Mouse (Mus musculus) liver, postnatal 0 days (tissue): Measurements from ENCODE around the gene Dnph1. TPM values are rescaled to one million over a fixed set of nuclear protein-coding genes. Genes with fewer than 3 reads are reported as not detected.

Source experiments
- ATAC-seq: fragments of 200-750 bp; cut with Nextera tagmentation; 2 replicates; pipeline ENCODE4 v1.8.0; 2017; ENCODE audit warnings: mild to moderate bottlenecking, moderate library complexity
- DNase-seq: peaks from one replicate; pipeline ENCODE4 v3.0.0-alpha.2; 2016
- H3K27ac ChIP-seq: fragments of 300-500 bp; sonication (generic); 2 replicates; pipeline ENCODE4 v1.5.1; 2014; ENCODE audit warnings: antibody characterized with exemption, moderate library complexity, mild to moderate bottlenecking, low read depth
- H3K27me3 ChIP-seq: fragments of 300-500 bp; sonication (generic); 2 replicates; pipeline ENCODE4 v1.6.1; 2014; ENCODE audit warnings: low read length, control low read depth, mixed read lengths; ENCODE audit not compliant: insufficient read depth
- H3K36me3 ChIP-seq: fragments of 300-500 bp; sonication (generic); replicated peaks from 2 replicates; pipeline ENCODE4 v1.6.1; 2014; ENCODE audit warnings: mild to moderate bottlenecking, control low read depth, low read length, moderate library complexity, mixed read lengths; ENCODE audit not compliant: insufficient read depth
- H3K4me1 ChIP-seq: fragments of 300-500 bp; sonication (generic); 2 replicates; pipeline ENCODE4 v1.6.1; 2014; ENCODE audit warnings: antibody characterized with exemption, mild to moderate bottlenecking, control low read depth; ENCODE audit not compliant: insufficient read depth
- H3K4me2 ChIP-seq: fragments of 300-500 bp; sonication (generic); 2 replicates; pipeline ENCODE4 v1.6.1; 2014; ENCODE audit warnings: low read depth, mild to moderate bottlenecking, low read length, moderate library complexity, mixed read lengths
- H3K4me3 ChIP-seq: fragments of 300-500 bp; sonication (generic); 2 replicates; pipeline ENCODE4 v1.5.1; 2014; ENCODE audit warnings: low read depth, low read length
- H3K9ac ChIP-seq: fragments of 300-500 bp; sonication (generic); replicated peaks from 2 replicates; pipeline ENCODE4 v1.6.1; 2014; ENCODE audit warnings: mild to moderate bottlenecking, moderate library complexity
- H3K9me3 ChIP-seq: fragments of 300-500 bp; sonication (generic); 2 replicates; pipeline ENCODE4 v1.6.1; 2016; ENCODE audit warnings: mild to moderate bottlenecking, control low read depth, low read length, mixed read lengths
- CTCF ChIP-seq: sonication (generic); IDR thresholded peaks from 2 replicates; pipeline ENCODE4 v1.5.1; 2016; ENCODE audit warnings: antibody characterized with exemption, low read depth
- EP300 ChIP-seq: IDR thresholded peaks from 2 replicates; pipeline ENCODE4 v1.6.1; 2016; ENCODE audit warnings: antibody characterized with exemption, low read depth, mild to moderate bottlenecking
- WGBS: fragments of 180-500 bp; shearing (Covaris S2); extraction: QIAGEN DNeasy Blood & Tissue Kit; methylation state at CpG from one replicate; pipeline ENCODE4 v1.1.7; 2014; ENCODE audit not compliant: insufficient replicate concordance; 5-methylcytosine and 5-hydroxymethylcytosine counted together
- polyA plus RNA-seq: library from polyadenylated mRNA; unstranded; fragments of >200 nt; fragmentation: Nextera tagmentation; extraction: Ambion mirVana; gene quantifications from 2 replicates; pipeline ENCODE4 v1.2.1, GENCODE M21; 2015

Gene Dnph1
- polyA plus RNA-seq, 1 experiment from 2014 or later: 8.6 TPM

DNA sequence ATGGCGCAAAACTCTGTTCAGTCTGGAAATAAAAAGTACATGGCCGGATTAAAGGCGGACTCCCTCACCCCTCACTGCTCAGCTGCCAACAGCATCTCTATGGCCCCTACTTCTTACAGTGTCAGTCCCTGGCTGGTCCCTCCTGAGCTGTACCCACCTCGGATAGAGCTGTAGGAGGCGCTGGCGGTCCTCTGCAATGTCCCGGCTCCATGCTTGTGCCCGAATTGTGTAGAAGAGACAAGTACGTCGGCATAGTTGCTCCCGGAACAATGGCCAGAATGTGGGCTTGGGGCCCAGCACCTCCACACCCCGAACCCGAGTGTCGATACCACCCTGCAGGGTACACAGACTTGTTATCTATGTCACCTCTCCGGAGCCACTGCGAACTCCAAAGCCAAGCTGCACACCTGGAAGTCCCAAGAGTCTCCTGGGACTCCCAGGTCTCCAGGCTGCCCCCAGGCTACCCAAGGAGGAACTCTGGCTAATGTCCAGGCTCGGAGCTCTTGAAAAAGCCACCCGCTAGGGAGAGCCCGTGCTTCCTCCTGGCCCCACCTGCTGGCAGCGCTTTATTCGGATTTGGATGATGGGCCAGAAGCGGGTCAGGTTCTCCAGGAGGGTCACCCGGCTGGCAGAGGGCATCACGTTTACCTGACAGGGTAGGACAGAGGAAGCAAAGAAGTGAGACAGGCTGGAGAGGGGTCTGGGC, 25.6 kb downstream of the Dnph1 start:
- no peak for DNase-seq
- WGBS: 53% methylated on average over 24 of the region's 24 CpGs
- 0 out of 2 replicates have a peak, but pooled peaks cover 4% of the 10 kb centered on the region for H3K27me3 ChIP-seq

GRCm38 (mm10) chr17:46525065-46525464, 28.6 kb downstream of the Dnph1 start:
- Histone ChIP-seq H3K27me3 (no peaks in the 10 kb centered on the region), H3K9ac (no peak overlapping the region), H3K4me1 (no peaks in the 10 kb centered on the region), H3K27ac (no peak overlapping the region), H3K9me3 (no peaks in the 10 kb centered on the region), H3K4me2 (no peak overlapping the region), H3K4me3 (no peak overlapping the region), H3K36me3 (no peaks in the 10 kb centered on the region)
- TF ChIP-seq CTCF (no peak), EP300 (no peak)
- no peak for ATAC-seq
- DNase-seq: no peak
- WGBS: 66% methylated on average over 10 of the region's 10 CpGs

More for the DNA sequence above, 25.6 kb downstream of the Dnph1 start:
- Histone ChIP-seq H3K4me3 (no peak overlapping the region), H3K36me3 (no peaks in the 10 kb centered on the region), H3K4me1 (no peaks in the 10 kb centered on the region), H3K9me3 (no peaks in the 10 kb centered on the region), H3K9ac (no peak overlapping the region), H3K27ac (no peak overlapping the region), H3K4me2 (no peak overlapping the region)
- TF ChIP-seq EP300: no peak
- no peak for TF ChIP-seq CTCF
- ATAC-seq: no peak

- no peaks in the 10 kb centered on the region for H3K27me3 ChIP-seq
- no peak overlapping the region for H3K9ac ChIP-seq
- TF ChIP-seq CTCF (peak; percentile 97), EP300 (no peak)
- no peak overlapping the region for H3K27ac ChIP-seq
- H3K4me3 ChIP-seq: no peak overlapping the region
- H3K4me2 ChIP-seq: no peak overlapping the region
- no peaks in the 10 kb centered on the region for H3K36me3 ChIP-seq
- DNase-seq: peak; percentile 85
- H3K4me1 ChIP-seq: no peaks in the 10 kb centered on the region
- 38% methylated on average over 12 of the region's 12 CpGs for WGBS
- ATAC-seq: peak; percentile 41; the same call in 1 of the 2 replicates
- no peaks in the 10 kb centered on the region for H3K9me3 ChIP-seq
Measured at GRCm38 (mm10) chr17:46525579-46526307, 29.2 kb downstream of the Dnph1 start.

GRCm38 (mm10) chr17:46543661-46544060, 47.1 kb downstream of the Dnph1 start:
- DNase-seq (no peak), ATAC-seq (no peak)
- H3K4me1 ChIP-seq: peaks cover 9% of the 10 kb centered on the region; the same call in 1 of the 2 replicates
- H3K9ac ChIP-seq: no peak overlapping the region
- 82% methylated on average over 12 of the region's 12 CpGs for WGBS
- H3K27me3 ChIP-seq: 0 out of 2 replicates have a peak, but pooled peaks cover 5% of the 10 kb centered on the region
- H3K36me3 ChIP-seq: 0 out of 2 replicates have a peak, but pooled peaks cover 1% of the 10 kb centered on the region
- H3K27ac ChIP-seq: no peak overlapping the region
- H3K4me2 ChIP-seq: no peak overlapping the region
- H3K4me3 ChIP-seq: no peak overlapping the region
- TF ChIP-seq EP300 (no peak), CTCF (no peak)
- no peaks in the 10 kb centered on the region for H3K9me3 ChIP-seq

DNA sequence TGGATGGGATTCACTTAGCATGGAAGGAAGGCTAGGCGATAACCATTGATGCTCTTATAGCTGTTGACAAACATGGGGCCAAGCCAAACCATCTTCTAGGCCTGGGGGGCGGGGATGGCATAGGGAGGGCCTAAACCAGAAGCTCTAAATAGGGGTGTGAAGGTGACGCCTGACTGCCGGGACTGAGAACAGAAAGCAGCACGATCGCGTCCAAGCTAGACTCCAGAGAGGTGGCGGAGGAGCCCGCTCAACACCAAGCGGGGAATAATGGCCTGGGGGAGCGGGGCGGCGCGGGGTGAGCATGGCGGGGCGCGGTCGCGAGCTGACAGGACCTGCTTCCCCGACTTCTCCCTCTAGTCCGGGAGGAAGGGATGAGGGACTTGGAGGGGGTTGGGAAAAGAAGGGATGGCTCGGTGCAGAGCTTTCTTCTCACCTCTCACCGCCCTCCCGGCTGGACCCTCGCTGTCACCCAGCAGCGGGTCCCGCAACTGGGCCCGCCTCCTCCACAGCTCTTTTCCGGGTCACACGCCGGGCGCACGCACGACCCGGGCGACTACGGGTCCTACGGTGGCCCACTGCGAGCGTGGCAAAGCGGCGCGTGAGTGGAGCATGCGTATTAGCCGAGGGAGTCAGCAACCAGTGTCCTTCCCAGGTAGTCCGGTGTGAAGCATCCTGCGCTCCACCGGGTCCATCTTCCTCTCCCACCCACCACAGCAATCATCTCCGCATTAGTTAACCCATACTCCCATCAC, 49.5 kb downstream of the Dnph1 start, which contains the start of gene Cul9:
Gene Cul9, minus strand, starts transcription at position 576 of the 752 bp plus-strand sequence.
- Histone ChIP-seq H3K36me3 (peaks cover 21% of the 10 kb centered on the region), H3K4me2 (peak within 1 kb of the TSS; percentile 86), H3K4me3 (peak within 1 kb of the TSS; percentile 58), H3K9me3 (no peaks in the 10 kb centered on the region), H3K4me1 (peaks cover 9% of the 10 kb centered on the region; the same call in 1 of the 2 replicates), H3K9ac (peak within 1 kb of the TSS; percentile 67), H3K27ac (no peak within 1 kb of the TSS), H3K27me3 (0 out of 2 replicates have a peak, but pooled peaks cover 5% of the 10 kb centered on the region)
- WGBS: 4% methylated on average over 44 of the region's 49 CpGs
- DNase-seq: peak; percentile 72
- TF ChIP-seq CTCF (no peak), EP300 (no peak)
- ATAC-seq: peak; percentile 78
